Mouse (Mus musculus) embryonic facial prominence, embryonic 10.5 days (tissue): Measurements from ENCODE around the gene Plk3. TPM values are rescaled to one million over a fixed set of nuclear protein-coding genes. Genes with fewer than 3 reads are reported as not detected.
A peak's percentile ranks its signal among the peaks of the same experiment; 100 is the strongest.
"Not testable (repeated sequence)": the region's sequence is repeated elsewhere in the genome, so short reads cannot be mapped to it uniquely, and the experiment has no call there.

Experiments
- DNase-seq: peaks from one replicate; pipeline ENCODE4 v3.0.0-alpha.2; 2017; ENCODE audit warnings: low spot score
- H3K27ac ChIP-seq: fragments of 300-500 bp; sonication (generic); replicated peaks from 2 replicates; pipeline ENCODE4 v1.5.1; 2016; ENCODE audit warnings: mild to moderate bottlenecking
- H3K27me3 ChIP-seq: fragments of 300-500 bp; sonication (generic); replicated peaks from 2 replicates; pipeline ENCODE4 v1.6.1; 2016; ENCODE audit warnings: low read depth, mild to moderate bottlenecking; ENCODE audit not compliant: poor library complexity, severe bottlenecking
- H3K36me3 ChIP-seq: fragments of 300-500 bp; sonication (generic); replicated peaks from 2 replicates; pipeline ENCODE4 v1.6.1; 2016; ENCODE audit warnings: mild to moderate bottlenecking, moderate library complexity
- H3K4me1 ChIP-seq: fragments of 300-500 bp; sonication (generic); 2 replicates; pipeline ENCODE4 v1.6.1; 2016
- H3K4me3 ChIP-seq: fragments of 300-500 bp; sonication (generic); 2 replicates; pipeline ENCODE4 v1.5.1; 2016; ENCODE audit warnings: mild to moderate bottlenecking, moderate library complexity
- H3K9me3 ChIP-seq: fragments of 300-500 bp; sonication (generic); 2 replicates; pipeline ENCODE4 v1.6.1; 2016; ENCODE audit warnings: mild to moderate bottlenecking
- WGBS: fragments of 180-500 bp; shearing (Covaris S2); methylation state at CpG from one replicate; pipeline ENCODE4 v1.1.7; 2016; 5-methylcytosine and 5-hydroxymethylcytosine counted together
- polyA plus RNA-seq: library from polyadenylated mRNA; unstranded; fragments of >200 nt; fragmentation: Nextera tagmentation; extraction: Ambion mirVana; gene quantifications from 2 replicates; pipeline ENCODE4 v1.2.1, GENCODE M21; 2016

Plk3 gene
- 7.9 and 15.1 TPM in 2 replicates for polyA plus RNA-seq

GRCm38 (mm10) chr4:117133817-117134600, at the start of gene Plk3:
Gene Plk3 (minus strand): TSS chr4:117133963.
- Histone ChIP-seq H3K4me1 (peaks cover 61% of the 10 kb centered on the region), H3K4me3 (peak within 1 kb of the TSS; percentile 92), H3K9me3 (no peaks in the 10 kb centered on the region), H3K27ac (peak within 1 kb of the TSS; percentile 83), H3K36me3 (peaks cover 24% of the 10 kb centered on the region), H3K27me3 (peaks cover 45% of the 10 kb centered on the region)
- 2% methylated on average over 48 of the region's 48 CpGs for WGBS
- peak; percentile 96 for DNase-seq

GRCm38 (mm10) chr4:117182759-117183096, 49.0 kb upstream of the Plk3 start:
- peak overlapping the region; percentile 88 for H3K4me3 ChIP-seq
- peak overlapping the region; percentile 93 for H3K27ac ChIP-seq
- not testable (repeated sequence) for H3K9me3 ChIP-seq, H3K27me3 ChIP-seq, DNase-seq
- H3K36me3 ChIP-seq, result peaks cover 26% of the 10 kb centered on the region
- 14% methylated on average over 9 of the region's 9 CpGs for WGBS
- peaks cover 16% of the 10 kb centered on the region for H3K4me1 ChIP-seq

- H3K36me3 ChIP-seq, result peaks cover 32% of the 10 kb centered on the region
- 1% methylated on average over 42 of the region's 42 CpGs for WGBS
- H3K27ac ChIP-seq, result peak within 1 kb of the TSS; percentile 93
- peak within 1 kb of the TSS; percentile 88 for H3K4me3 ChIP-seq
- peak; percentile 93 for DNase-seq
- peaks cover 16% of the 10 kb centered on the region for H3K4me1 ChIP-seq
- H3K27me3 ChIP-seq, result no peaks in the 10 kb centered on the region
- H3K9me3 ChIP-seq, result no peaks in the 10 kb centered on the region
Observed at GRCm38 (mm10) chr4:117181863-117182758, 48.3 kb upstream of the Plk3 start, which contains the start of gene Kif2c. Gene Kif2c (minus strand): TSS chr4:117182639.

- no peak overlapping the region for H3K4me3 ChIP-seq
- WGBS, result 89% methylated on average over 5 of the region's 5 CpGs
- DNase-seq, result no peak
- H3K36me3 ChIP-seq, result peaks cover 100% of the 10 kb centered on the region
- no peaks in the 10 kb centered on the region for H3K9me3 ChIP-seq
- no peak overlapping the region for H3K27ac ChIP-seq
- no peaks in the 10 kb centered on the region for H3K27me3 ChIP-seq
- H3K4me1 ChIP-seq, result no peaks in the 10 kb centered on the region
Observed at GRCm38 (mm10) chr4:117169936-117170335, 36.2 kb upstream of the Plk3 start.

GRCm38 (mm10) chr4:117161183-117161582, 27.4 kb upstream of the Plk3 start:
- Histone ChIP-seq H3K4me1 (no peaks in the 10 kb centered on the region), H3K9me3 (no peaks in the 10 kb centered on the region), H3K27ac (no peak overlapping the region), H3K27me3 (no peaks in the 10 kb centered on the region), H3K4me3 (no peak overlapping the region), H3K36me3 (peaks cover 78% of the 10 kb centered on the region)
- DNase-seq, result no peak
- 80% methylated on average over 4 of the region's 4 CpGs for WGBS

- H3K4me3 ChIP-seq, result no peak overlapping the region
- H3K27ac ChIP-seq, result no peak overlapping the region
- H3K4me1 ChIP-seq, result 0 out of 2 replicates have a peak, but pooled peaks cover 1% of the 10 kb centered on the region
- no peaks in the 10 kb centered on the region for H3K9me3 ChIP-seq
- WGBS, result 82% methylated on average over 10 of the region's 10 CpGs
- no peak for DNase-seq
- H3K27me3 ChIP-seq, result no peaks in the 10 kb centered on the region
- peaks cover 70% of the 10 kb centered on the region for H3K36me3 ChIP-seq
Observed at GRCm38 (mm10) chr4:117159666-117160065, 25.9 kb upstream of the Plk3 start.

GRCm38 (mm10) chr4:117156372-117156771, 22.6 kb upstream of the Plk3 start:
- Histone ChIP-seq H3K4me1 (peaks cover 23% of the 10 kb centered on the region), H3K9me3 (no peaks in the 10 kb centered on the region), H3K36me3 (peaks cover 70% of the 10 kb centered on the region), H3K27me3 (no peaks in the 10 kb centered on the region), H3K4me3 (peak overlapping the region; percentile 89), H3K27ac (peak overlapping the region; percentile 100)
- WGBS, result 35% methylated on average over 6 of the region's 6 CpGs
- no peak for DNase-seq

GRCm38 (mm10) chr4:117155792-117156355, 22.1 kb upstream of the Plk3 start, which contains the start of gene Rps8:
Gene Rps8 (minus strand): TSS chr4:117156243.
- Histone ChIP-seq H3K9me3 (no peaks in the 10 kb centered on the region), H3K4me1 (peaks cover 23% of the 10 kb centered on the region), H3K27me3 (no peaks in the 10 kb centered on the region), H3K36me3 (peaks cover 70% of the 10 kb centered on the region), H3K27ac (peak within 1 kb of the TSS; percentile 100), H3K4me3 (peak within 1 kb of the TSS; percentile 89)
- peak; percentile 94 for DNase-seq
- under 1% methylated on average over 52 of the region's 52 CpGs for WGBS

- 1% methylated on average over 44 of the region's 44 CpGs for WGBS
- Histone ChIP-seq H3K27me3 (no peaks in the 10 kb centered on the region), H3K36me3 (peaks cover 70% of the 10 kb centered on the region), H3K4me3 (peak overlapping the region; percentile 89), H3K27ac (peak overlapping the region; percentile 100), H3K9me3 (no peaks in the 10 kb centered on the region), H3K4me1 (peaks cover 23% of the 10 kb centered on the region)
- peak; percentile 41 for DNase-seq
Observed at GRCm38 (mm10) chr4:117155020-117155791, 21.4 kb upstream of the Plk3 start.

- Histone ChIP-seq H3K4me1 (peaks cover 23% of the 10 kb centered on the region), H3K4me3 (peak overlapping the region; percentile 89; the same call in 1 of the 2 replicates), H3K27ac (no peak overlapping the region), H3K27me3 (no peaks in the 10 kb centered on the region), H3K9me3 (no peaks in the 10 kb centered on the region), H3K36me3 (peaks cover 76% of the 10 kb centered on the region)
- 82% methylated on average over 5 of the region's 5 CpGs for WGBS
- no peak for DNase-seq
Observed at GRCm38 (mm10) chr4:117152714-117153113, 19.0 kb upstream of the Plk3 start.

GRCm38 (mm10) chr4:117151416-117151815, 17.7 kb upstream of the Plk3 start:
- DNase-seq, result no peak
- H3K27me3 ChIP-seq, result no peaks in the 10 kb centered on the region
- H3K4me1 ChIP-seq, result peaks cover 23% of the 10 kb centered on the region
- H3K4me3 ChIP-seq, result no peak overlapping the region
- H3K9me3 ChIP-seq, result no peaks in the 10 kb centered on the region
- WGBS, result 87% methylated on average over 1 of the region's 1 CpGs
- peaks cover 78% of the 10 kb centered on the region for H3K36me3 ChIP-seq
- no peak overlapping the region for H3K27ac ChIP-seq
